Mouse (Mus musculus): ENCODE data around the gene A830005F24Rik.

- no peak for TF ChIP-seq CTCF (IDR thresholded peaks at IDR 0.05; ENCODE audit: borderline replicate concordance, insufficient read depth, low read depth, low read length)
- TF ChIP-seq POLR2A (IDR thresholded peaks at IDR 0.05; ENCODE audit: borderline replicate concordance, insufficient read depth, low read length): no peak
Measured at GRCm38 (mm10) chr13:48525745-48526144, 12.4 kb downstream of the A830005F24Rik start.
